Mouse (Mus musculus) ES-E14 (cell line): ENCODE data around the gene Dync2li1.

Experiments used
- HCFC1 ChIP-seq: IDR thresholded peaks from 2 replicates; pipeline ENCODE4 v1.6.1; 2012; ENCODE audit warnings: low read length, inconsistent platforms, borderline replicate concordance; ENCODE audit not compliant: insufficient read depth
- MAFK ChIP-seq: IDR thresholded peaks from 2 replicates; pipeline ENCODE4 v1.6.1; 2014; ENCODE audit warnings: mild to moderate bottlenecking, low read depth, low read length, inconsistent platforms; ENCODE audit not compliant: insufficient read depth
- ZNF384 ChIP-seq: IDR thresholded peaks from 2 replicates; pipeline ENCODE4 v1.6.1; 2012; ENCODE audit warnings: low read depth, low read length, inconsistent platforms

DNA sequence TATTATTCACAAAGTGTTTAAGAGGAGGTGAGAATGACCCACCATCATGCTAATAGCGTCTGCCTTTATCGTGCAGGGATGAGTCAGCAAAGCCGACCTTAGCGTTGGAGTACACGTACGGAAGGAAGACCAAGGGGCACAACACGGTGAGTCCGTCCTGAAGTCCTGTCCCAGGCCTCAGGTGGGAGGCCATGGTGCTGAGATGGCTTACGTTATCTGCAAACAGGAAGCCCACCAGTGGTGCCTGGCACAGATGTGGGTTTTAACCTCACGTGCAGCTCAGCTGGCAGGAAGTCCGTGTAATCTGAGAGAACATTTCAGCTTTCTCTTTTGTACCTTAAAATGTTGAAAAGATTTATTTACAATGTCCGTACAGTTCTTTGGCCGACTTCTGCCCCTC, 7.1 kb downstream of the Dync2li1 start:
- TF ChIP-seq HCFC1 (no peak), ZNF384 (no peak), MAFK (no peak)
